Mouse (Mus musculus) midbrain, embryonic 11.5 days (tissue): ENCODE measurements at regions not wholly inside any gene's neighbourhood (a gene's known extent, or its start where the extent isn't known, plus 50 kb on each side); places are given as distances from the start of the nearest gene placed in this dataset.

Experiments
- ATAC-seq: fragments of 200-750 bp; cut with Nextera tagmentation; 2 replicates; pipeline ENCODE4 v1.8.0; 2017; ENCODE audit warnings: moderate TSS enrichment, moderate library complexity; ENCODE audit not compliant: low FRiP score
- DNase-seq: peaks from one replicate; pipeline ENCODE4 v3.0.0; 2015; ENCODE audit warnings: low spot score; ENCODE audit errors: missing footprints
- H3K27ac ChIP-seq: fragments of 300-500 bp; sonication (generic); 2 replicates; pipeline ENCODE4 v1.5.1; 2014; ENCODE audit warnings: low read depth, low read length
- H3K27me3 ChIP-seq: fragments of 300-500 bp; sonication (generic); 2 replicates; pipeline ENCODE4 v1.6.1; 2014; ENCODE audit warnings: mild to moderate bottlenecking, low read length, moderate library complexity, mixed read lengths; ENCODE audit not compliant: control insufficient read depth, insufficient read depth
- H3K36me3 ChIP-seq: fragments of 300-500 bp; sonication (generic); 2 replicates; pipeline ENCODE4 v1.6.1; 2014; ENCODE audit warnings: mild to moderate bottlenecking, low read length, moderate library complexity, mixed read lengths; ENCODE audit not compliant: control insufficient read depth, insufficient read depth
- H3K4me1 ChIP-seq: fragments of 300-500 bp; sonication (generic); 2 replicates; pipeline ENCODE4 v1.6.1; 2014; ENCODE audit warnings: low read length; ENCODE audit not compliant: control insufficient read depth, insufficient read depth
- H3K4me2 ChIP-seq: fragments of 300-500 bp; sonication (generic); 2 replicates; pipeline ENCODE4 v1.6.1; 2014; ENCODE audit warnings: mild to moderate bottlenecking, moderate library complexity
- H3K4me3 ChIP-seq: fragments of 300-500 bp; sonication (generic); 2 replicates; pipeline ENCODE4 v1.5.1; 2014; ENCODE audit warnings: low read depth, low read length
- H3K9ac ChIP-seq: fragments of 300-500 bp; sonication (generic); 2 replicates; pipeline ENCODE4 v1.6.1; 2014; ENCODE audit warnings: low read length
- H3K9me3 ChIP-seq: fragments of 300-500 bp; sonication (generic); 2 replicates; pipeline ENCODE4 v1.6.1; 2016; ENCODE audit warnings: low read length; ENCODE audit not compliant: control insufficient read depth
- WGBS: fragments of 180-500 bp; shearing (Covaris S2); extraction: QIAGEN DNeasy Blood & Tissue Kit; methylation state at CpG from one replicate; pipeline ENCODE4 v1.1.7; 2014; 5-methylcytosine and 5-hydroxymethylcytosine counted together

DNA sequence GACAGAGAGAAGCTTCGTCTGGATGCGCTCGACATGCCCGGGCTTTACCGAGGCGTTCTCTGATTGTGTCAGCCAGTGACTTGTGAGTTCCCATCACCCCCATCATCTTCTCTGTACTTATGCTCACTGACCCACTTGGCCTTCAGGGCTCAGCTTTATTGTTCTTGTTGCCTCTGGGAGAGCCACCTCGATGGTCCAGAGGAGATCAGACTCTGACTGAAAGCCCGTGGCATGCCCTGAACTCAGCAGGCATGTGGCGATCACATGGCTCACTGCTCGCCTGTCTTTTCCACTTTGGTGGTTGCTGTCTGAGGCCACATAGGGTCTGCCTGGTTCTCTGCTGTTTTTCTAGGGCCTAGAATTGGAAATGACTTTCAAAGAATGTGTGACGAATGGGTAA is 128.8 kb upstream of the Eif4g2 start:
- 60% methylated on average over 11 of the region's 11 CpGs for WGBS

DNA sequence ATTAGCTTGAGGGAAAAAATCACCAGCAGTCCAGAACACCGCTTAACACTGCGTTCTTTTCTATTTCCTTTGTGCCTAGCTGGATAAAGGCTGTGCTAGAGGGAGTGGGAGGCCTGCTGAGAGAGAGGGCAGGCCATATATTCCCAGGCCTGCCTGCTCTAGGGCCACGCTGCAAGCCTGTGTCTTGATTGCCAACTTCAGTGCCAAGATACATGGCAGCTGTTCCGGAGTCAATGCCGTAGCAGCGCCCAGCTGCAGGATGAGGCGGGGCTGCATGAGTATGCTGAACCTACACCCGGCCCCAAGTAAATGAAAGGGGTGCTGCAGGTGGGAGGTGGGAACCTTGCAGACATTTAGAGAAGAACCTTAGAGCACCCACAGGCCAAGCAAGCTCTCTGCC is 127.5 kb upstream of the Eif4g2 start:
- Histone ChIP-seq H3K4me1 (no peaks in the 10 kb centered on the region), H3K9ac (no peak overlapping the region), H3K36me3 (no peaks in the 10 kb centered on the region), H3K4me3 (no peak overlapping the region), H3K4me2 (no peak overlapping the region), H3K27ac (no peak overlapping the region), H3K9me3 (no peaks in the 10 kb centered on the region), H3K27me3 (no peaks in the 10 kb centered on the region)
- DNase-seq = no peak
- WGBS = 89% methylated on average over 8 of the region's 8 CpGs
- no peak for ATAC-seq

More for the DNA sequence above, 128.8 kb upstream of the Eif4g2 start:
- H3K27me3 ChIP-seq = no peaks in the 10 kb centered on the region
- no peaks in the 10 kb centered on the region for H3K36me3 ChIP-seq
- no peak overlapping the region for H3K4me3 ChIP-seq
- DNase-seq (no peak), ATAC-seq (no peak)
- H3K27ac ChIP-seq = no peak overlapping the region
- no peak overlapping the region for H3K4me2 ChIP-seq
- no peak overlapping the region for H3K9ac ChIP-seq
- H3K4me1 ChIP-seq = no peaks in the 10 kb centered on the region
- no peaks in the 10 kb centered on the region for H3K9me3 ChIP-seq

DNA sequence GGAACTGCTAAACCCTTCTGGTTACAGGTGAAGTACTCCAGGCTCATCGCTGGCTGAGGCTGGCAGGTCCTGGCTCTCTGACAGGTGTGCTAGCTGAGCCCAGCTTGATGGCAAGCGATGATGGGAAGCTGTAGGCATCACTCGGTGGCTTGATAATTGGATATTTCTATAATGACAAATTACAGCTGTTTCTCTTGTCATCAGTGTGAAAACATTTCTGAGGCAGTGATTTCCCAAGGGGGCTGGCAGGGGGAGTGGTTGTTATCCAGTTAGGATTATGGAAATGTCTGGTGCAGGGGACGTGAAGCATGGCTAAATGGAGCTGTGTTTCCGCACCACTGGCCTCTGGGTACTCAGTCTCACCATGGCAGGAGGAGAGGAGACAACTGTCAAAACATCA is 123.0 kb upstream of the Eif4g2 start:
- Histone ChIP-seq H3K9me3 (no peaks in the 10 kb centered on the region), H3K4me1 (no peaks in the 10 kb centered on the region), H3K4me2 (no peak overlapping the region), H3K27me3 (no peaks in the 10 kb centered on the region), H3K36me3 (no peaks in the 10 kb centered on the region), H3K27ac (no peak overlapping the region), H3K4me3 (no peak overlapping the region), H3K9ac (no peak overlapping the region)
- WGBS = 65% methylated on average over 5 of the region's 5 CpGs
- DNase-seq (no peak), ATAC-seq (no peak)

DNA sequence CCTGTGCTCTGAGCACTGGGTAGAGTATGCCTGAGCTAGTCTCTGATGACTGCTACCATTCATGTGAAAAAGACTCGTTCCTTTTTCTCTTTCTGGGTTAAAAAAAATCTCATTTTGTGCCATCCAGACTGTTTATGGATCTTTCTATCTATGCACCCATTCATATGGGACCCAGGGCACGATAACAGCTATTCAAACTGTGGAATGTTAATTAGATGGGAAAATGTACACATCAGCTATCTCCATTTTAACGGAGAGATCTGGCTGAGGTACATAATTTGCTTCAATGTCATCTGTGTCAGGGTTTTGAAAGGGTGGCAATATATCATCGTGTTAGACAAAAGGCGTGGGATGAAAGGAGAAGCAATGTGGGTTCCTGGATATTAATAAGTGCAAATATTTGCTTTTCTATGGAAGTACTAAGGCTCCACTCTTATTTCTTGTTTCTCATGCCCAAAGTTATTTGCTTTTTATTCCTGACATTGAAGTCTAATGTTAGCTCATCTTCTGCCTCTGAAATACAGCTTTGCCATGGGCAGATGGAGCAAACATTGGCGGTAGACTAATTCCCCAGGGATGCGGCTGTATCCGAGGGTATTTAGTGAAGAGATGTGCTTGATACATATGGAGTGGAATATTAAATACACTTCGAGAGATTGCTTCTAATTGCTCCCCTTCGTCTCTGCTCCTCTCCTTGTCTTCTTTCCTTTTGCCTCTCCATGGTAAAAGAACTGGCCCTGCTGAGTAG is 116.0 kb upstream of the Eif4g2 start:
- Histone ChIP-seq H3K4me3 (no peak overlapping the region), H3K27me3 (no peaks in the 10 kb centered on the region), H3K9ac (no peak overlapping the region), H3K36me3 (no peaks in the 10 kb centered on the region), H3K4me2 (no peak overlapping the region), H3K27ac (no peak overlapping the region), H3K9me3 (no peaks in the 10 kb centered on the region), H3K4me1 (no peaks in the 10 kb centered on the region)
- DNase-seq (no peak), ATAC-seq (no peak)
- WGBS = 76% methylated on average over 10 of the region's 10 CpGs

DNA sequence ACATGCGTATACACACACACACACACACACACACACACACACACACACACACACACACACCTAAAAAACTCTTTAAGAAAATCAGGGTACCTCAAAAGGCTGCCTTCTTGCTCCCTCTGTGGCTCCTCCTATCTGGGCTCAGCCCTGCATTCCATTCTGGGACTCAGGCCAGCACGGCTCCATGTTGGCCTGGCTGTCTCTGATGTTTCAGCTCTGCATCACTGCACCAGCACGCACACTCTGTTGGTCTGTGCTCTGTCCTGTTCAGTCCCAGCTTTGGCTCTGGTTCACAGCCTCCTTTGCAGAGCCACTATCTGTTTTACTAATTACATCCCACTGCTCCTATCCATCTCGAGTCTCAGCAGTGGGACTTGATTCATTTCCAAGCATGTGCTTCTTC is 108.8 kb upstream of the Eif4g2 start:
- 70% methylated on average over 4 of the region's 4 CpGs for WGBS
- ATAC-seq (no peak), DNase-seq (no peak)

DNA sequence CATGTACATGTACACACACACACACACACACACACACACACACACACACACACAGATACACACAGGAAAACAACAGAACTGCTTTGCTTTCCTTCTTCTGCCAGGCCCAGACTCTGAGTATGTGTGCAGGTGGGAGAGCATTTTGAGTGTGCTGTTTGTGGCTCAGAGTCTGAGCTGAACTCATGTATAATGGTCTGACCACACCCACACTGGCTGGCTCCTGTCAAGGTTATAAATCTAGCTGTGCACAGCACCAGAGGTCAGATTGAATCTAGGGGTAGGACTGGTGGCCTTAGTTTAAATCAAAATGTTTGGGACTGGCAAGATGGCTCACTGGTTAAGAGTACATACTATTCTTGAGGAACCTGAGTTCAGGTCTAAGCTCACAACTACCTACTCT is 108.4 kb upstream of the Eif4g2 start:
- Histone ChIP-seq H3K36me3 (no peaks in the 10 kb centered on the region), H3K9me3 (no peaks in the 10 kb centered on the region), H3K4me1 (no peaks in the 10 kb centered on the region), H3K27ac (no peak overlapping the region), H3K4me2 (no peak overlapping the region), H3K9ac (no peak overlapping the region), H3K27me3 (no peaks in the 10 kb centered on the region), H3K4me3 (no peak overlapping the region)
- ATAC-seq = no peak
- no peak for DNase-seq

More for the DNA sequence above, 108.8 kb upstream of the Eif4g2 start:
- no peaks in the 10 kb centered on the region for H3K9me3 ChIP-seq
- H3K4me1 ChIP-seq = no peaks in the 10 kb centered on the region
- no peak overlapping the region for H3K4me2 ChIP-seq
- no peak overlapping the region for H3K4me3 ChIP-seq
- H3K36me3 ChIP-seq = no peaks in the 10 kb centered on the region
- H3K27me3 ChIP-seq = no peaks in the 10 kb centered on the region
- no peak overlapping the region for H3K27ac ChIP-seq
- H3K9ac ChIP-seq = no peak overlapping the region

DNA sequence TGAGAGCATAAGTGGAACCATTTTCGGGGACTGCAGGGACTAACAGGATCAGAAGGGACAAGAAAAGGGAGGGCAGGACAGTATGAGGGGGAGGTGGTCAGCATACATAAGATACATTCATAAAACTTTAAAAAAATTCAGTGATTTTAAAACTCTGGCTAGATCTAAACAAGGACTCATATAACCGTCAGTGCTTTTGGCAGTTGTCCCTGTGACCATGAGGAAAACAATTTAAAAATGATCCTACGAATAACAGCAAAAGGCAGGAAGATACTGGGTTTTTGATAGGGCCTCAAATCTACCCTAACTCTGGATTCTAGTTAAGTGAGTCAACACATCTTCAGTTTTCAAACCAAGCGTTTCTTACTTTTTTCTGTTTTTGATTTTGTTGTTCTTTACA is 106.9 kb upstream of the Eif4g2 start:
- H3K9me3 ChIP-seq = no peaks in the 10 kb centered on the region
- no peak for ATAC-seq
- H3K4me1 ChIP-seq = no peaks in the 10 kb centered on the region
- H3K9ac ChIP-seq = no peak overlapping the region
- DNase-seq = no peak
- no peaks in the 10 kb centered on the region for H3K36me3 ChIP-seq
- no peak overlapping the region for H3K27ac ChIP-seq
- H3K4me2 ChIP-seq = no peak overlapping the region
- H3K27me3 ChIP-seq = no peaks in the 10 kb centered on the region
- H3K4me3 ChIP-seq = no peak overlapping the region
- 84% methylated on average over 4 of the region's 4 CpGs for WGBS

DNA sequence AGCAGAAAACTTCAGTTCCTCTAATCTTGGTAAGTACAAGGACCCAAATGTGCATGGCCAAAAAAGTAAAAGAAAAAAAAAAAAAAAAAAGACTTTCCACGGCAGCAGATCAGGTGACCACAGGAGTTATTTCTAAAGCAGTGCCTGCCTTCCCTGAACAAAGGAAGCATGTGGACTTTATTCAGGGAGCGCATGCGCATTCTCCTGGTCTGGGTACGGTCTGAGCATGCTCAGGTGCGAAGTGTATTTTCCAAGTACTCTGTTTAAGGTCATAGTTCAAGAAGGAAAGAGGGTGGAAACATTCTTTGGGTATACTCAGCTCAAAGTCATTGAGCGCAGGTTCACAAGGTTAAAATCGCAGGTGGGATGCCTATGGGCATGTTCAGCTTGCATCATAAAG is 103.1 kb upstream of the Eif4g2 start:
- Histone ChIP-seq H3K4me1 (no peaks in the 10 kb centered on the region), H3K27ac (no peak overlapping the region), H3K4me2 (no peak overlapping the region), H3K9ac (no peak overlapping the region), H3K9me3 (no peaks in the 10 kb centered on the region), H3K4me3 (no peak overlapping the region), H3K36me3 (no peaks in the 10 kb centered on the region), H3K27me3 (no peaks in the 10 kb centered on the region)
- no peak for DNase-seq
- 84% methylated on average over 7 of the region's 7 CpGs for WGBS
- ATAC-seq = no peak

DNA sequence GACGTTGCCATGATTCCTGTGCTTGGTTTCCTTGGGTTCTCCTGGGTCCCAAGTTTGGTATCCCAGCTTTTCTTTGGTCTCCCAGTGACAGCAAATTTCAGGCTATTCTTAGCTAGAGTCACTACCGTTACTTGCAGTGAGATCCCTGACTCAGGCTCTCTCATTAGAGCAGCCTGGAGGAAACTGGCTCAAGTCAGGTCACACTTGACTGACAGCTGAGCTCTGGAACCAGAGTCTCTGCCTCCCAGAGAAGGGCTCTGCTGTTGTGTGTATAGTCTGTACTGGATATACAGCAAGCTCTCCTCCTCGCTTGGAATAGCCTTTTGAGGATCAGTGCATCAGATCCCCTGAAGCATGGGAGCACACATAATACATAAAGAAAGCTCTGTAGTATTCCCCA is 100.7 kb upstream of the Eif4g2 start:
- no peaks in the 10 kb centered on the region for H3K4me1 ChIP-seq
- H3K9me3 ChIP-seq = no peaks in the 10 kb centered on the region
- H3K27ac ChIP-seq = no peak overlapping the region
- H3K36me3 ChIP-seq = no peaks in the 10 kb centered on the region
- no peak for DNase-seq
- H3K27me3 ChIP-seq = no peaks in the 10 kb centered on the region
- no peak overlapping the region for H3K4me3 ChIP-seq
- no peak overlapping the region for H3K9ac ChIP-seq
- 71% methylated on average over 3 of the region's 3 CpGs for WGBS
- H3K4me2 ChIP-seq = no peak overlapping the region
- no peak for ATAC-seq
